Comparison of ENCODE assay signal across 8 mouse cellular contexts in the genomic region with DNA sequence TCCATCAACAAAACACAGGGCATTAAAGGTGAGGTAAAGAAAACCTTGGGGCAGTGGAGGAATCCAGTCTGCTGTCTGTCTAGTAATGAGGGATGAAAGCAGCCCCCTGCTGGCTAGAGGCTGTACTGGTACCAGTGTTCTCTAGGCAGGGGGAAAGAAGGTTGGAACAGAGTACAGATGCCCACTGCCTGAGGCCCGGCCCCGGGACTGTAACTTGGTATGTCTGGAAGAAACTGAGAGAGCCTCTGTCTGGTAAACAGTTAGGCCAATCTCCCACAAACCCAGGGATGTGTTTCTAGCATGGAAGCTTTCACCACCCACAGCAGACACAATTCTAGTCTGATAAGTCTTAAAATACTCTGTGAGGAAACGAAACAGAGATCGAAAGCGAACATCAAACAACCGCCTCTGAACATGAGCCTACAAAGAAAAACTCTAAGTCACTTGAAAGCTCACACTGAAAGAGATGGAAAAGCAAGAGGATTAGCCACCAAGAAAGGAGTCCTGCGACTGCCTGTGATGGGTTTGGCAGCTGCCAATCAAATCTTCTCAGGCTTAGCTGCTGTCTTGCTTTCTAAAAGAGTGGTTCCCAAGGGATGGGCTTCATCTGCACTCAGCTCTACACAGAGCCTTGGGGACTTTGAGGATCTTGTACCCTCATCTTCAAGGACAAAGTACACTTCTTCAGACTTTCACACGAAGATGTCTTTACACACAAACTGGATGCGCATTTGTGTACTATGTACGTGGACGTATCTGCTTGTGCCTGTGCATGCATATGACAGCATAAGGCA.
DNase-seq lines count a peak whose midpoint lies in the region; ATAC-seq lines count a peak whose summit lies in the region.

No protein-coding gene starts in this region.

- H3K36me3 ChIP-seq in embryonic facial prominence, embryonic 14.5 days (ENCODE audit: control insufficient read depth, insufficient read depth, low read length): no peaks in the 10 kb centered on the region
- H3K36me3 ChIP-seq in hindbrain, embryonic 12.5 days: no peaks in the 10 kb centered on the region

- 63% methylated on average over 11 of the region's 11 CpGs for whole genome bisulfite sequencing in embryonic facial prominence, embryonic 14.5 days
- 76% methylated on average over 11 of the region's 11 CpGs for WGBS in hindbrain, embryonic 12.5 days

- peak; percentile 72 for ATAC-seq in CD4-positive, CD25-positive, alpha-beta regulatory T cell, adult 4 months
- peak; percentile 76 for ATAC-seq in embryonic facial prominence, embryonic 14.5 days (ENCODE audit: low read depth)
- peak; percentile 79 for ATAC-seq in hindbrain, embryonic 12.5 days (ENCODE audit: low FRiP score)

- no peak overlapping the region; the same call in 1 of the 2 replicates for H3K27ac ChIP-seq in embryonic facial prominence, embryonic 14.5 days (replicated peaks; ENCODE audit: low read depth, low read length)
- H3K27ac ChIP-seq in hindbrain, embryonic 12.5 days: no peak overlapping the region

- no peak overlapping the region for H3K4me2 ChIP-seq in embryonic facial prominence, embryonic 14.5 days (ENCODE audit: low read depth, low read length)
- no peak overlapping the region for H3K4me2 ChIP-seq in hindbrain, embryonic 12.5 days (replicated peaks)

- no peak overlapping the region; the same call in 1 of the 2 replicates for H3K9ac ChIP-seq in embryonic facial prominence, embryonic 14.5 days (ENCODE audit: low read depth, low read length)
- H3K9ac ChIP-seq in hindbrain, embryonic 12.5 days: no peak overlapping the region

- H3K9me3 ChIP-seq in embryonic facial prominence, embryonic 14.5 days (ENCODE audit: control insufficient read depth, low read length): no peaks in the 10 kb centered on the region
- H3K9me3 ChIP-seq in hindbrain, embryonic 12.5 days (replicated peaks): no peaks in the 10 kb centered on the region

- no peak overlapping the region for H3K4me3 ChIP-seq in embryonic facial prominence, embryonic 14.5 days (ENCODE audit: low read depth, low read length)
- H3K4me3 ChIP-seq in hindbrain, embryonic 12.5 days: no peak overlapping the region

- H3K27me3 ChIP-seq in embryonic facial prominence, embryonic 14.5 days (replicated peaks; ENCODE audit: control insufficient read depth, insufficient read depth, low read length): no peaks in the 10 kb centered on the region
- H3K27me3 ChIP-seq in hindbrain, embryonic 12.5 days: no peaks in the 10 kb centered on the region

- intact Hi-C loops in left cerebral cortex, postnatal 4 days (cut with DNase I): loop anchor here (5.0 kb wide), 1 partner anchor 345 kb away; no protein-coding TSS in a partner anchor

- peak; percentile 82 for DNase-seq in heart, adult 11 months
- no peak for DNase-seq in heart, adult 9 months (ENCODE audit: low spot score in 2 of 2)
- DNase-seq in embryonic facial prominence, embryonic 14.5 days (ENCODE audit: low spot score): no peak
- DNase-seq in left cerebral cortex, postnatal 4 days: peak; percentile 73
- DNase-seq in retina, embryonic 14.5 days (ENCODE audit: low spot score): peak; percentile 74
- DNase-seq in cerebellum, adult 9-10 months: no peak

- peaks cover 3% of the 10 kb centered on the region for H3K4me1 ChIP-seq in embryonic facial prominence, embryonic 14.5 days (ENCODE audit: control insufficient read depth, insufficient read depth, low read length)
- H3K4me1 ChIP-seq in hindbrain, embryonic 12.5 days: peaks cover 18% of the 10 kb centered on the region

Comparison
In these comparisons a context has a peak if more than half of its experiments do, and no peak if none do; other contexts are left out.
1. DNase-seq: peak in heart, adult 11 months (single experiment), left cerebral cortex, postnatal 4 days (single experiment) and retina, embryonic 14.5 days (single experiment); none in heart, adult 9 months (0 of 2), embryonic facial prominence, embryonic 14.5 days (single experiment) and cerebellum, adult 9-10 months (single experiment).
2. Peak in every context shown above with its lines, with median percentiles within 50 percentile points of each other: ATAC-seq.